Mouse (Mus musculus) spleen, adult 2 months (tissue): ENCODE results near the gene Cep85l. TPM values are rescaled to one million over a fixed set of nuclear protein-coding genes. Genes with fewer than 3 reads are reported as not detected.

Source experiments
- DNase-seq, 2 experiments: peaks; one replicate each; pipeline versions ENCODE4 v3.0.0 to v3.0.0-alpha.2; 2012 to 2021; ENCODE audit warnings: low spot score in 2 of 2, low read depth in 1 of 2
- H3K27ac ChIP-seq: fragments of 200-500 bp; 2 replicates; pipeline ENCODE4 v1.5.1; 2012; ENCODE audit warnings: low read length, inconsistent platforms; ENCODE audit not compliant: insufficient read depth
- H3K27me3 ChIP-seq: fragments of 200-500 bp; 2 replicates; pipeline ENCODE4 v1.6.1; 2012; ENCODE audit warnings: mild to moderate bottlenecking, moderate library complexity, low read length, inconsistent platforms; ENCODE audit not compliant: control insufficient read depth, insufficient read depth
- H3K36me3 ChIP-seq: fragments of 200-500 bp; 2 replicates; pipeline ENCODE4 v1.6.1; 2012; ENCODE audit warnings: mild to moderate bottlenecking, low read length, inconsistent platforms; ENCODE audit not compliant: control insufficient read depth, insufficient read depth
- H3K4me1 ChIP-seq: fragments of 200-500 bp; 2 replicates; pipeline ENCODE4 v1.6.1; 2011; ENCODE audit warnings: inconsistent platforms; ENCODE audit not compliant: control insufficient read depth, insufficient read depth, insufficient read length
- H3K4me3 ChIP-seq: fragments of 200-500 bp; 2 replicates; pipeline ENCODE4 v1.5.1; 2011; ENCODE audit warnings: mild to moderate bottlenecking, inconsistent platforms; ENCODE audit not compliant: insufficient read depth, insufficient read length; ENCODE audit errors: extremely low read depth
- CTCF ChIP-seq: fragments of 200-500 bp; IDR thresholded peaks from 2 replicates; pipeline ENCODE4 v1.5.1; 2011; ENCODE audit warnings: mild to moderate bottlenecking, inconsistent platforms; ENCODE audit not compliant: insufficient read depth, insufficient read length, insufficient replicate concordance; ENCODE audit errors: extremely low read depth
- POLR2A ChIP-seq: fragments of 200-500 bp; IDR thresholded peaks from 2 replicates; pipeline ENCODE4 v1.6.1; 2011; ENCODE audit warnings: low read depth, low read length, inconsistent platforms
- WGBS: fragments of 180-500 bp; shearing (Covaris S2); methylation state at CpG from one replicate; pipeline ENCODE4 v1.1.7; 2018; 5-methylcytosine and 5-hydroxymethylcytosine counted together
- polyA plus RNA-seq: library from polyadenylated mRNA; depleted of rRNA; stranded (reverse); fragments of >200 nt; gene quantifications from 2 replicates; pipeline ENCODE4 v1.2.3, GENCODE M21; 2012

Cep85l gene
- polyA plus RNA-seq, 1 experiment, result 1.2 TPM

- Histone ChIP-seq H3K4me1 (peaks cover 2% of the 10 kb centered on the region; the same call in 1 of the 2 replicates), H3K36me3 (no peaks in the 10 kb centered on the region), H3K4me3 (no peak overlapping the region), H3K27ac (no peak overlapping the region), H3K27me3 (no peaks in the 10 kb centered on the region)
- no peak for DNase-seq
- TF ChIP-seq CTCF, result no peak
Measured at GRCm38 (mm10) chr10:53326367-53326766, 53.4 kb downstream of the Cep85l start.

- no peaks in the 10 kb centered on the region for H3K27me3 ChIP-seq
- no peak overlapping the region for H3K4me3 ChIP-seq
- DNase-seq, result no peak
- H3K36me3 ChIP-seq, result no peaks in the 10 kb centered on the region
- TF ChIP-seq POLR2A, result no peak
- TF ChIP-seq CTCF, result no peak
- 34% methylated on average over 1 of the region's 1 CpGs for WGBS
- H3K27ac ChIP-seq, result no peak overlapping the region
- no peaks in the 10 kb centered on the region for H3K4me1 ChIP-seq
Measured at GRCm38 (mm10) chr10:53324663-53325062, 55.1 kb downstream of the Cep85l start.

- Histone ChIP-seq H3K27me3 (no peaks in the 10 kb centered on the region), H3K27ac (no peak overlapping the region), H3K4me1 (no peaks in the 10 kb centered on the region), H3K36me3 (no peaks in the 10 kb centered on the region; the same call in 1 of the 2 replicates), H3K4me3 (no peak overlapping the region)
- DNase-seq, result no peak
- TF ChIP-seq POLR2A (no peak), CTCF (no peak)
Measured at GRCm38 (mm10) chr10:53323367-53323766, 56.4 kb downstream of the Cep85l start.

- Histone ChIP-seq H3K27me3 (no peaks in the 10 kb centered on the region), H3K36me3 (no peaks in the 10 kb centered on the region), H3K4me3 (no peak overlapping the region), H3K4me1 (no peaks in the 10 kb centered on the region), H3K27ac (no peak overlapping the region)
- no peak for DNase-seq
- WGBS, result 95% methylated on average over 3 of the region's 3 CpGs
- TF ChIP-seq CTCF, result no peak
- no peak for TF ChIP-seq POLR2A
Measured at GRCm38 (mm10) chr10:53306674-53307073, 73.1 kb downstream of the Cep85l start.

GRCm38 (mm10) chr10:53305867-53306266, 73.9 kb downstream of the Cep85l start:
- Histone ChIP-seq H3K4me1 (no peaks in the 10 kb centered on the region), H3K27ac (no peak overlapping the region), H3K4me3 (no peak overlapping the region), H3K36me3 (peaks cover 1% of the 10 kb centered on the region; the same call in 1 of the 2 replicates), H3K27me3 (no peaks in the 10 kb centered on the region)
- 70% methylated on average over 3 of the region's 3 CpGs for WGBS
- TF ChIP-seq POLR2A (no peak), CTCF (no peak)
- DNase-seq, result no peak

GRCm38 (mm10) chr10:53285147-53285546, 94.6 kb downstream of the Cep85l start:
- Histone ChIP-seq H3K36me3 (peaks cover 10% of the 10 kb centered on the region), H3K27me3 (no peaks in the 10 kb centered on the region), H3K4me3 (no peak overlapping the region), H3K4me1 (no peaks in the 10 kb centered on the region), H3K27ac (no peak overlapping the region)
- no peak for DNase-seq
- TF ChIP-seq POLR2A (no peak), CTCF (no peak)

- TF ChIP-seq CTCF (no peak), POLR2A (no peak)
Measured at GRCm38 (mm10) chr10:53272228-53272627, 107.5 kb downstream of the Cep85l start.

GRCm38 (mm10) chr10:53262021-53262420, 117.7 kb downstream of the Cep85l start:
- TF ChIP-seq CTCF (no peak), POLR2A (no peak)
- Histone ChIP-seq H3K27me3 (no peaks in the 10 kb centered on the region), H3K36me3 (no peaks in the 10 kb centered on the region), H3K4me1 (no peaks in the 10 kb centered on the region), H3K4me3 (no peak overlapping the region), H3K27ac (no peak overlapping the region)
- DNase-seq, result no peak
- WGBS, result 80% methylated on average over 1 of the region's 1 CpGs

More at GRCm38 (mm10) chr10:53272228-53272627, 107.5 kb downstream of the Cep85l start:
- H3K27me3 ChIP-seq, result no peaks in the 10 kb centered on the region
- no peaks in the 10 kb centered on the region for H3K36me3 ChIP-seq
- no peak overlapping the region for H3K27ac ChIP-seq
- H3K4me3 ChIP-seq, result no peak overlapping the region
- H3K4me1 ChIP-seq, result no peaks in the 10 kb centered on the region
- no peak for DNase-seq
